Mouse (Mus musculus) B cell, adult 2 months (primary cell): ENCODE results near the gene B230118H07Rik.

Source experiments
- DNase-seq, 2 experiments: peaks; one replicate each; pipeline ENCODE4 v3.0.0; 2022

The B230118H07Rik gene

DNA sequence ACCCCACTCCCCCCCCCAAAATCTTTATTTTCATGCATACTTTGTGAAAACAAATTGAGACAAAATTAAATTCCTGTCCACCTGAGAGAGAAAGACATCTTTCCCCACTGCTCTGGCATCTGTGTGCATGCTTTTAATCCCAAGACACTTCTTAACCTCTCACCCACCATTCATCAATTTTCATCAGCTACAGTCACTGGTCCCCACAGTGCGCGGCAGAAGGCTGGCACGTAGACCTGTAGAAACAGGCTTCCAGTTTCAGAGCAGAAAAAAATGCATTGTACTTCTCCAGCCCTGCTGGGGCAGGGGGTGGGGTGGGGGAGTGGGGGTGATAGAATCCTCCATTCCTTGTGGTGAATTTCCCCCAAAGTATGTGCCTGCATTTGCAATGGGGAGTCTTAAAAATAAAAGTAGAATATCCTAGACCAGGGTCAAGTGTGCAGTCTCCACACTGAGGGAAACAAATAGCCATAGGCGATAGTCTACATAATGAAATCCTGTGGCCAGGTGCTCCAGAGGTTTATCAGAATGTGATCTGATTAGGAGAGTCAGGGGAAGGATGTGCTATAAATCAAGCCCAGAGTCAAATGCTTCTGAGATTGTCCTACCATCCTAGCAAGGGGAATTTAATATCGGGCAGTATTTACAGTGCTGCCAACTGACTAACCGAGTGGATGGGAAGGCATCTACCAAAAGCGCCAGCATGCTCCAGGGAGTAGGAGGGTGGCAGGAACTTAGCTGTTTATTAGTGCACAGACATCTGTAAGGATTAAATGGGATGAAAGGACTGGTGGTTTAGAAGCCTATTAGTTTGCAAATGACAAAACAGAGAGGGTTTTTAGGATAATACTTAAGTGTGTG, 10.1 kb downstream of the B230118H07Rik start:
- DNase-seq: no peak

DNA sequence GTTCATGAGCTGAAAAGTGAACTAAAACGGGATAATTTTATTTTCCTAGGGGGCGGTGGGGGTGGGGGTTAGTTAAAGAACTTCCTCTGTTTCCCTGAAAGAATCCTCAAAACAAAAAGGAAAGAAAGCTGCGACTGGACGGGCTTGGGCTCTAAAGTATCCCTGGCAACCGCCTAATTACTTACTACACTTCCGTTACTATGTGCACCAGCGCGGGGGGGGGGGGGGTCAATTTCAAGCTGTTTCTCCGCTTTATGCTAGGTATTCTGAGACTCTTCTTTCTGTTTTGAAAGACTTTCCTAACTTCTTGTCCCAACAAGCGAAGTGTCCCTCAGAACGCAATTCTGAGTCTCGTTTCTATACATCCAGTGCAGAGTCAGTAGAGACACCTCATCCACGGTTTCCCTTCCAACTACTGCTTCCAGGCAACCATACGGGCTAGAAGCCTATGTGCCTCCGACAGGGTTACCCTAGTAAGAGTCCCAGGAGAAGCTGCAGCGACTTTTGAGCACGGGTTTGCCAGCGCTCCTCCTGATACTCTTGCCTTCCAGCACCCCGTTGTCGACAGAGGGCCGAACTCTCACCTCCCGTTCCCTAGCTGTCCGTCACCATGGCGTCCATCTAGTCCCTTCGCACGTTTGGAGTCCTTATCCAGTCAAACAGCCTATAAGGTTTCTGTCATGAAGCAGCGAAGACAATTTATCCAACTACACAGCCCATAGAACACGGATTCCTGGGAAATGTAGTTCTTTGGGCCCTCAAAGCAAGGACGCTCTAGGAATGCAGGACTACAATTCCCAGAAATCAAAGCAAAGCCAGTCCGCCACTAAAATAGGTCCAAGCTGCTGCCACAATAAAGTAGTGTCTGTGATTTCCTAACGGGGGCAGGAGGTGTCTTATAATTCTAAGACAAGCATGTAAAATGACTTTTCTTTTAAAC, 20.8 kb downstream of the B230118H07Rik start:
- peak; percentile 62 to 70 for DNase-seq

GRCm38 (mm10) chr2:101627227-101627626, 22.1 kb downstream of the B230118H07Rik start:
- no peak for DNase-seq

DNA sequence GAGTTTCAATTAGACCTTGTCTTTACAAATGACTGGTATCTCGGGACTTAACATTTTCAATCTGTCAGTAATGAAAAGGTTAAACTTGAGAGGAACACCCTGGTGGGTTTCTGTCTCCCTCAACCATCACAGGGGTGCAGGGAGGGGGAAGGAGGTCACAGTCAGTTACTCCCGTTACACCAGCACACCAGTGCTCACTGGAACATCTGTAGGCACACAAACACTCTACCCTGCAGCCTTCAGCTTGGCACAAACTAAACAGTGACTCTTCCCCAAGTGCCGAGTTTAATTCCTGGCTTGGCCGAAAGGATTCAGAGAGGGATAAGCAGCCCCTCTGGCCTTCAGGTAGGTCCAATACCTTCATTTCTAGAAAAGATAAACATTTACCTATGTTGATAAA, 24.8 kb downstream of the B230118H07Rik start, which contains the start of gene Rag2:
Rag2 (plus strand) TSS at position 193 of the 400 bp plus-strand sequence.
- DNase-seq: no peak

- DNase-seq: no peak
Measured at GRCm38 (mm10) chr2:101624011-101624410, 25.3 kb downstream of the B230118H07Rik start.

- no peak for DNase-seq
Measured at GRCm38 (mm10) chr2:101623042-101623441, 26.3 kb downstream of the B230118H07Rik start.

DNA sequence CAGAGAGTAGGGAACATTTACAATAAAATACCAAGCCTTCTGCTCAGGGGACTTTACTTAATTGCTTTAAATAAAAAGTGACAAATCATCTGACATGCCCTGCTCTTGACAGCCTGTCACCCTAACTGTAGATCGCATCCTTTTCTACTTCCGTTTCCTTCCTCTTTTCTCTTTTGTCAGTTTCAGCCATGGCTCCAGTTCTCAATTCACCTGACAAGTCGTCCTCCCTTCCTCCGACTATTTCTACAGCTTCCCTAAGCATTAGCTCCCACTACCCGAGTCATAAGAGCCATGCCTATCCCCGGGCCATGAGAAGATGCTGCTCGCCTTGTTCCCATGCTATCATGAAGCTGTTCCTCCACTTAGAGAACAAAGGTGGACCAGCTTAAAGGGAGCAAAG, 27.7 kb downstream of the B230118H07Rik start:
- DNase-seq: no peak

GRCm38 (mm10) chr2:101620899-101621298, 28.4 kb downstream of the B230118H07Rik start:
- no peak for DNase-seq

- DNase-seq: no peak
Measured at GRCm38 (mm10) chr2:101618373-101618772, 31.0 kb downstream of the B230118H07Rik start.

- DNase-seq: peak; percentile 45 to 55
Measured at GRCm38 (mm10) chr2:101615464-101616305, 33.6 kb downstream of the B230118H07Rik start.

DNA sequence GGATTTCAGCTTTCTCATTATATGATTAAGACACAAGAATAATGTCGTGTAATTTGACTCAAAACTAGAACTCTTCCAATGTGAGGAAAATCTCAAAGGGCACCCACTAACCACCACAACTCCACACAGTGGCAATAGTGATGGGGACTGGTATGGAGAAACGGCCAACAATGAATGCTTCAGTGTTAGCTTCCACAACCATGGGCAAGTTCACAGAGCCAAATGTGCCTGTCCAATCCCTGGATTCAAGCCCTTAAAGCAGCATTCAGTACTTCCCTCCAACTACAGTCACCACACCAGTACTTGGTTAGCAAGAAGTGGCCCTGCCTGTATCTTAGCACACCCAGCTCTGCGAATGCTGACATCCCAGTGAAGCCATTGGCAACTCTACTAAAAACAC, 38.5 kb downstream of the B230118H07Rik start:
- DNase-seq: no peak

GRCm38 (mm10) chr2:101608232-101608894, 41.0 kb downstream of the B230118H07Rik start:
- no peak for DNase-seq

DNA sequence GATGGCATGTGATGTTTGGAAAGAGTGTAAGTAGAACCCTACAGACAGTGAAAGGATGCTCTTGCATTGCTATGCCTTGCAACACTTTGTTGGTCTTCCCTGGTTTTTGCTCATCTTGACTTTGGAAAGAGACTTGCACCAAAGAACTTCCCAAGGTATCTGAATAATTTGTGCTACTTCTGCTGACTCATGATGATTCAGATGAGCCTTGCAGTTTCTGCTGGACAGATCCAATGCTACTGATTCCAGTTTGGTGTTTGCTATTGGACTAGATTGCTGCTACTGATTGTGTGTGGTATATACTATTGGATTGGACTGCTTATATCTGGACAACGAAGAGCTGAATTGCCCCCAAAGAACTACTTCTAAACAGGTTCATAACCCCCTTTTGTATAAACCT, 46.2 kb downstream of the B230118H07Rik start:
- DNase-seq: no peak

DNA sequence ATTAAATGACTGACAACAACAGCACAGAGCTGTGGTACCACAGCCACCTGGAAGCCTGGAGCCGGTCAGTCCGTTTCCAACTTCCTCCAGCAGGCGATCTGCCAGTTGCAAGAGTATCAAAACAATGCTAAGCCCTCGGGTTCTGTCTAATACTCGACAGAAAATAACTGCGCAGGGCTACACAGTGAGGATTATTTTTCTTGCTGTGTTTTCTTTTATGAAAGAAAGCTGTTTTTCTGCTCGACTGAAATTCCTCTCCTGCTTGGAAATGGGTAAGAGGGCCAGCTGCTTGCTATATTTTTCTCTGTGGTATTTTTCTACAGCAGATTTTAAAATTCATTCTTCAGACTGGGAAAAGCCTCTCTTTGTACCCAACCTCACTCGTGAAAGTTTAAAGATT, 48.6 kb downstream of the B230118H07Rik start:
- peak in 1 of 2 experiments; percentile 10 for DNase-seq

- DNase-seq: peak; percentile 16 to 28
Measured at GRCm38 (mm10) chr2:101598190-101599181, 50.8 kb downstream of the B230118H07Rik start.

DNA sequence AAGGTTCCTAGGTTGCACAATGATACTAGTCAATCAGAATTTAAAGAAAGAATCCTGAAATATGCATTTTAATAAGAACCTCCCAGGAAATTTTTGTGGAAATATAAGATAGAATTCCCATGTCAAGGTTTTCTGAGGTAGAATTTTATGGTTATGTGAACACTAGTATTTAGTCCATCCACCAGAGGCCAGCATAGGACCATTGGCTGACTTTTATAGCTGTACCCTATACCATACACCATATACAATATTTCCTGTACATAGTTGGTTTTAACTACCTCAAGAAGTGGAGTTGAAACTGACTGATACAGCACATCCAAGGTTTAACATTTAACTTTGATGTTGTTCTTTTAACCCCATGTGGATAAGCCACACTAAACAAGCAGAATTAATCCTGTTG, 52.1 kb downstream of the B230118H07Rik start:
- peak; percentile 31 to 40 for DNase-seq

DNA sequence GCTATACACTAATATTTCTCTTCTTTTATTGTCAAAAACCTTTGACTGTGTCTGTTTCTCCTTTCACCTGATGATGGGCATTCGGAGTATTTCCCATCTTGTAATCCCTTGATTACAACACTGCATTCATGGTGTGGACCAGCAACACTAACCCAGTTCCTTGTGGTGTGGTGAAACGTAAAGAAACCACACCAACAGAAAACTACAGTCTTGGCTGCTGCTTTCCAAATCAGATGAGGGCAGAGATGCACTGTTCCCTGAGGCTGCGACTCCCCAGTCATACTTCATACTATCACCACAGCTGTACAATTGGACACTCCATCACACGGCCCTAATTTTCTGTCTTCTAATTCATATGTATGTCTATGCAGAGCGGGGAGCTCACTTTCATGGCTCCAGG, 54.7 kb downstream of the B230118H07Rik start:
- DNase-seq: no peak

DNA sequence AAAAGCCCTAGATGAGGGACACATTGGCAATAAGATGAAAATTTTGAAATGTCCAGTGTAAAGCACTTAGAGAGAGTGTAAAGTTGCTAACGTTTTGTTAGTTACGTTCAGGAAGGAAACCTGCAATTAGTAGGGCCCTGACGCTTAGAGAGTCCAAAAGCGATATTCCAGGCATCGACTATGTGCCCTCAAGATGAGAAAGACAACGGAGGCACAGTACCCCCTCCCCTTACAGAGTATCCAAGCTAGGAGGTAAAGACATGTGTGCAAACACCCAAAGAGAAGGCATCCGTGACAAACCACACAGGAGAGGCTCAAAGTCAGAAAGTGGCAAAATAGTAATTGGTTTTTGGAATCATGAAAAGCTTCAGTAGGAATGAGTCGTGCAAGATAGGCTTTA, 56.4 kb downstream of the B230118H07Rik start:
- no peak for DNase-seq

DNA sequence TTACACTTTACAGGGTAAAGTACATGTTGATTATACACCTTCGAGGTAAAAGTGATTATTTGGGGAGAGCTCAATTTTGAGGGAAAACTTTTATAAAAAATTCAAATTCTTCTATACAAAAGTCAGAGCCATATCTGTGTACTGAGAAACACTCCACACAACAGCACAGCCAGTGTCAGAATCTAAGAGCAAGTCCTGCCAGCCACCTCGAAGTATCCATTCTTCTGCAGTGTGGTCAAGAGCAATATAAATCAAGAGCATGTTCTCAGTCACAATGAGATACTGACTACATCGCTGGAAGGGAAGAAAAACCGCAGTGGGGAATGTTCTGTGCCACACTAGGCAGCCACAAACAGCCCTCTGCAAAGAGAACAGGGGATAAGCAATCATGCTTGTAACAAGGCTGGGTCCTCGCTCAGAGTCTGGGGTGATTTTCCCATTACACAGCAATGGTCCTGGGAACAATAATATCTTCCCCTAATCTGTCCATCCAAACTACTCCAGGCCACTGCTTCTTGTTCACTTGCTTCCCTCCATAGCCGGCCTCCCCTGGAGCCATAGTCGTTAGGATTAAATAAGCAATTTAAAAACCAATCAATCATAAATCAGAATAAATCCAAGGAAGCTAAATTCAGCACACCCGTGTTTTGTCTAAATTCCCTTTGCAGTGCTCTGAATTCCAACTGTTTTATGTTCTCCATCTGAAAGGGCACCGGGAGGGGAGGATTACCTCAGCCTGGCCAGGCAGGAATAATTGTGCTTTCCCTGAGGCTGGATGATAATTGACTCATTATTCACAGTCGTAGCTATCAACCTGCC, 57.1 kb downstream of the B230118H07Rik start:
- DNase-seq: no peak

DNA sequence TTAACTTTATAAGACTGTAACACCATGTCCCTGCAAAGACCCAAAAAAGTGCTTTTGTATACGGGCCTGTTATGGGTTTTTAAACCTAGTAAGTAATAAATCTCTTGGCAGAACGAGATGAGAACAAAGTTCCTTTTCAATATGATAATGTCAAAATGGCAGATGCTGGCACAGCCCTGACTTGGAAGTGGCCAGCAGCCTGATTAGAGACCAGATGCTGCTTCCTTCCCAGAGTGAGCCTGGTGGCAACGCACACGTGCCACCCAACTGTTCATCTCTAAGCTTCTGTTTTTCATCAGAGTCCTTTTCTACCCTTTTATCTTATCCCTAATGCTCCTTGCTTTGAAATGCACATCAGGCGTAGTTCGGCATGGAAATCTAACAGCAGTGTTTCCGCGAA, 58.0 kb downstream of the B230118H07Rik start:
- DNase-seq: no peak
